Mouse (Mus musculus) lung, postnatal 0 days (tissue): ENCODE results near the gene Stpg3. TPM values are rescaled to one million over a fixed set of nuclear protein-coding genes. Genes with fewer than 3 reads are reported as not detected.

ENCODE experiments used
- ATAC-seq: fragments of 200-750 bp; cut with Nextera tagmentation; 2 replicates; pipeline ENCODE4 v1.8.0; 2017; ENCODE audit warnings: moderate library complexity
- DNase-seq: peaks from one replicate; pipeline ENCODE4 v3.0.0-alpha.2; 2016; ENCODE audit warnings: low spot score
- H3K27ac ChIP-seq: fragments of 300-500 bp; sonication (generic); 2 replicates; pipeline ENCODE4 v1.5.1; 2014; ENCODE audit warnings: antibody characterized with exemption, mild to moderate bottlenecking, low read length, mixed read lengths
- H3K27me3 ChIP-seq: fragments of 300-500 bp; sonication (generic); replicated peaks from 2 replicates; pipeline ENCODE4 v1.6.1; 2014; ENCODE audit warnings: low read length, mixed read lengths; ENCODE audit not compliant: insufficient read depth
- H3K36me3 ChIP-seq: fragments of 300-500 bp; sonication (generic); 2 replicates; pipeline ENCODE4 v1.6.1; 2014; ENCODE audit warnings: low read length, mixed read lengths; ENCODE audit not compliant: insufficient read depth
- H3K4me1 ChIP-seq: fragments of 300-500 bp; sonication (generic); 2 replicates; pipeline ENCODE4 v1.6.1; 2014; ENCODE audit warnings: antibody characterized with exemption, low read depth, low read length, mixed read lengths; ENCODE audit not compliant: insufficient read depth
- H3K4me2 ChIP-seq: fragments of 300-500 bp; sonication (generic); replicated peaks from 2 replicates; pipeline ENCODE4 v1.6.1; 2014; ENCODE audit warnings: low read depth, mild to moderate bottlenecking, low read length, moderate library complexity, mixed read lengths
- H3K4me3 ChIP-seq: fragments of 300-500 bp; sonication (generic); 2 replicates; pipeline ENCODE4 v1.5.1; 2014; ENCODE audit warnings: low read depth, low read length
- H3K9ac ChIP-seq: fragments of 300-500 bp; sonication (generic); replicated peaks from 2 replicates; pipeline ENCODE4 v1.6.1; 2014; ENCODE audit warnings: low read depth, mild to moderate bottlenecking
- H3K9me3 ChIP-seq: fragments of 300-500 bp; sonication (generic); 2 replicates; pipeline ENCODE4 v1.6.1; 2016; ENCODE audit warnings: low read length, mixed read lengths
- CTCF ChIP-seq: IDR thresholded peaks from 2 replicates; pipeline ENCODE4 v1.5.1; 2016; ENCODE audit warnings: antibody characterized with exemption, mild to moderate bottlenecking
- EP300 ChIP-seq: IDR thresholded peaks from 2 replicates; pipeline ENCODE4 v1.6.1; 2016; ENCODE audit warnings: antibody characterized with exemption, mild to moderate bottlenecking, control low read depth
- WGBS: fragments of 180-500 bp; shearing (Covaris S2); extraction: QIAGEN DNeasy Blood & Tissue Kit; methylation state at CpG from one replicate; pipeline ENCODE4 v1.1.7; 2014; 5-methylcytosine and 5-hydroxymethylcytosine counted together
- polyA plus RNA-seq: library from polyadenylated mRNA; unstranded; fragments of >200 nt; fragmentation: Nextera tagmentation; extraction: Ambion mirVana; gene quantifications from 2 replicates; pipeline ENCODE4 v1.2.1, GENCODE M21; 2015

Stpg3 gene
- polyA plus RNA-seq, 1 experiment from 2014 or later, result 0.12 TPM

- H3K4me1 ChIP-seq, result peaks cover 6% of the 10 kb centered on the region; the same call in 1 of the 2 replicates
- TF ChIP-seq EP300 (no peak), CTCF (no peak)
- no peaks in the 10 kb centered on the region for H3K9me3 ChIP-seq
- H3K27ac ChIP-seq, result peak overlapping the region; percentile 93
- WGBS, result 65% methylated on average over 8 of the region's 8 CpGs
- no peak for ATAC-seq
- no peaks in the 10 kb centered on the region; the same call in 1 of the 2 replicates for H3K27me3 ChIP-seq
- H3K4me2 ChIP-seq, result peak overlapping the region; percentile 55
- peak overlapping the region; percentile 46; the same call in 1 of the 2 replicates for H3K4me3 ChIP-seq
- H3K9ac ChIP-seq, result no peak overlapping the region
- H3K36me3 ChIP-seq, result peaks cover 9% of the 10 kb centered on the region
- no peak for DNase-seq
Observed at GRCm38 (mm10) chr2:25225811-25226379, 11.5 kb upstream of the Stpg3 start.

- Histone ChIP-seq H3K27ac (peak overlapping the region; percentile 93), H3K9me3 (no peaks in the 10 kb centered on the region), H3K27me3 (no peaks in the 10 kb centered on the region), H3K36me3 (peaks cover 9% of the 10 kb centered on the region), H3K4me1 (peaks cover 6% of the 10 kb centered on the region; the same call in 1 of the 2 replicates), H3K4me3 (peak overlapping the region; percentile 90), H3K4me2 (peak overlapping the region; percentile 55), H3K9ac (peak overlapping the region; percentile 52)
- TF ChIP-seq EP300, result peak; percentile 45; the same call in 1 of the 2 replicates
- no peak for TF ChIP-seq CTCF
- DNase-seq, result peak; percentile 100
- peak; percentile 91 for ATAC-seq
- 2% methylated on average over 40 of the region's 41 CpGs for WGBS
Observed at GRCm38 (mm10) chr2:25224766-25225752, 10.6 kb upstream of the Stpg3 start.

- Histone ChIP-seq H3K9ac (peak within 1 kb of the TSS; percentile 91), H3K4me2 (peak within 1 kb of the TSS; percentile 79), H3K9me3 (no peaks in the 10 kb centered on the region), H3K4me3 (peak within 1 kb of the TSS; percentile 90), H3K27me3 (no peaks in the 10 kb centered on the region), H3K4me1 (peaks cover 6% of the 10 kb centered on the region; the same call in 1 of the 2 replicates), H3K27ac (peak within 1 kb of the TSS; percentile 97), H3K36me3 (peaks cover 9% of the 10 kb centered on the region)
- WGBS, result under 1% methylated on average over 17 of the region's 17 CpGs
- DNase-seq (no peak), ATAC-seq (no peak)
- TF ChIP-seq CTCF, result peak; percentile 52
- TF ChIP-seq EP300, result peak; percentile 74; the same call in 1 of the 2 replicates
Observed at GRCm38 (mm10) chr2:25224492-25224765, 10.0 kb upstream of the Stpg3 start, which contains the start of gene Tubb4b. Tubb4b (minus strand) TSS chr2:25224702.

GRCm38 (mm10) chr2:25223681-25224491, 9.4 kb upstream of the Stpg3 start:
- ATAC-seq (peak; percentile 59), DNase-seq (peak; percentile 94)
- no peaks in the 10 kb centered on the region for H3K9me3 ChIP-seq
- WGBS, result under 1% methylated on average over 39 of the region's 53 CpGs
- peaks cover 9% of the 10 kb centered on the region for H3K36me3 ChIP-seq
- TF ChIP-seq EP300 (no peak), CTCF (no peak)
- H3K27me3 ChIP-seq, result no peaks in the 10 kb centered on the region
- peak overlapping the region; percentile 97 for H3K27ac ChIP-seq
- H3K9ac ChIP-seq, result peak overlapping the region; percentile 91
- H3K4me3 ChIP-seq, result peak overlapping the region; percentile 90
- peaks cover 6% of the 10 kb centered on the region; the same call in 1 of the 2 replicates for H3K4me1 ChIP-seq
- H3K4me2 ChIP-seq, result peak overlapping the region; percentile 79

- no peak for ATAC-seq
- no peak for TF ChIP-seq CTCF
- no peak for TF ChIP-seq EP300
- Histone ChIP-seq H3K4me3 (no peak overlapping the region), H3K4me2 (no peak overlapping the region), H3K27ac (no peak overlapping the region), H3K9me3 (no peaks in the 10 kb centered on the region), H3K36me3 (peaks cover 9% of the 10 kb centered on the region), H3K27me3 (no peaks in the 10 kb centered on the region), H3K9ac (no peak overlapping the region), H3K4me1 (peaks cover 6% of the 10 kb centered on the region; the same call in 1 of the 2 replicates)
- DNase-seq, result no peak
- 61% methylated on average over 5 of the region's 5 CpGs for WGBS
Observed at GRCm38 (mm10) chr2:25221331-25221772, 6.9 kb upstream of the Stpg3 start.
